Comparison of ENCODE assay signal across 8 mouse cellular contexts in the genomic region with DNA sequence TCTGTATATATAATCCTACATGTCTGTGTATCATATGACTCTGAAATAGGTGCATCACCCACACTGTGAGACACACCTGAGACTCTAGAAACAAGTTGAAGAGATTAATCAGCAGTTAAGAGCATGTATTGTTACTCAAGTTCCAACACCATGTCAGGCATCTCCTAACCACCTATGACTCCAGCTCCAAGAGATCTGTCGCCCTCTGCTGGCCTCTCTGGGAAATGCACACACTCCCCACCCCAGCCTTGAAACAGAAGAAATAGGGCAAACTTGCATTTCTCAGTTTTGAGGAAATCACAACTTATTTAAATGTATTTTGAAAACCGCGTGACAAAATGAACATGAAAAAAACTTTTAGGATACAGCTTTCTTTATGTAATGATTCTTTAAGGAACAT. TPM values are rescaled to one million over a fixed set of nuclear protein-coding genes. Genes with fewer than 3 reads are reported as not detected.
DNase-seq lines count a peak whose midpoint lies in the region; ATAC-seq and TF ChIP-seq lines count a peak whose summit lies in the region.
"Had no signal": no experiment of that assay in that cellular context is flagged by ENCODE, and none has a peak within 500 bp of the region (broad histone marks: within the 10 kb centered on the region; RNA-seq: fewer than 3 reads in every experiment).

No protein-coding gene starts in this region.

- no peak overlapping the region for H3K27ac ChIP-seq in ES-E14 (ENCODE audit: insufficient read depth, low read depth, low read length, poor library complexity, severe bottlenecking)
- H3K27ac ChIP-seq: lung, embryonic 15.5 days had no signal

- DNase-seq in ES-E14 (ENCODE audit: low read depth, low spot score), result peak; percentile 65
- peak; percentile 70 to 75 for DNase-seq in adrenal gland, adult 18-20 months (ENCODE audit: low spot score in 2 of 2)
- DNase-seq in embryo, embryonic 11.5 days (ENCODE audit: low read depth, low spot score), result peak; percentile 51
- DNase-seq in heart, postnatal 14 days, result peak; percentile 73 to 85
- DNase-seq in layer of hippocampus, postnatal 10 days (ENCODE audit: low spot score in 2 of 2), result peak; percentile 81 to 82
- DNase-seq in spleen, adult 18-20 months, result peak; percentile 40 to 79

- no peaks in the 10 kb centered on the region for H3K4me1 ChIP-seq in ES-E14 (ENCODE audit: control insufficient read depth in 2 of 2, insufficient read depth in 2 of 2, low read length in 2 of 2, poor library complexity in 1 of 2)
- H3K4me1 ChIP-seq: lung, embryonic 15.5 days had no signal

- in situ Hi-C loops in ES-E14 (cut with MboI; ENCODE audit: low sequenced_read_pairs in 2 of 2, unreplicated experiment in 2 of 2), result loop anchor here (5.0 to 25.0 kb wide), 4 partner anchors 89 to 344 kb away; partner anchors contain the start of gene Adgrf1 (in 1 of the 2)

- no peak overlapping the region for H3K9ac ChIP-seq in ES-E14 (ENCODE audit: insufficient read depth, low read depth, low read length, poor library complexity, severe bottlenecking)
- H3K9ac ChIP-seq: lung, embryonic 15.5 days had no signal

- no peak overlapping the region for H3K4me3 ChIP-seq in ES-E14 (ENCODE audit: insufficient read depth in 1 of 2, low read depth in 1 of 2, low read length in 2 of 2, poor library complexity in 1 of 2, severe bottlenecking in 1 of 2)
- H3K4me3 ChIP-seq: lung, embryonic 15.5 days had no signal

- H3K9me3 ChIP-seq in ES-E14 (ENCODE audit: control insufficient read depth, insufficient read depth, low read depth, low read length), result no peaks in the 10 kb centered on the region
- H3K9me3 ChIP-seq: lung, embryonic 15.5 days had no signal

- H3K36me3 ChIP-seq in ES-E14 (ENCODE audit: control insufficient read depth, insufficient read depth, low read length, poor library complexity, severe bottlenecking), result no peaks in the 10 kb centered on the region
- H3K36me3 ChIP-seq: lung, embryonic 15.5 days had no signal

- ATAC-seq in megakaryocyte progenitor cell, adult 5-6 weeks (replicated peaks; ENCODE audit: poor library complexity), result peak; percentile 98

- intact Hi-C loops in heart, postnatal 14 days (cut with DNase I), result loop anchor here (1.0 to 10.0 kb wide), 2 partner anchors 88 to 282 kb away; no protein-coding TSS in a partner anchor

TF ChIP-seq in ES-E14, 5 proteins besides CTCF, POLR2A, EP300 and RAD21:
- peak; percentile 90 for TF ChIP-seq ZC3H11A (IDR thresholded peaks at IDR 0.05; ENCODE audit: borderline replicate concordance, low read depth, low read length)
- no peak for TF ChIP-seq ZNF384 (IDR thresholded peaks at IDR 0.05; ENCODE audit: low read depth, low read length)

RNA-seq across cellular contexts. Expression of gene Tdrd6, which starts 23.4 kb away (rescaled TPM):
- total RNA-seq in ES-E14 (2012; rRNA removed), result 0.16 and 0.27 TPM in 2 replicates
- not detected for total RNA-seq in adrenal gland, adult 18-20 months (2021)
- under 1 TPM in 1 of 2 experiments, not detected in 1; 0.05 TPM for total RNA-seq in heart, postnatal 14 days (2021)
- total RNA-seq in layer of hippocampus, postnatal 10 days (2021), result under 1 TPM; 0.62 to 0.80 TPM
- not detected in 2 replicates for total RNA-seq in megakaryocyte progenitor cell, adult 5-6 weeks (2015)
- not detected in 2 replicates for total RNA-seq in megakaryocyte progenitor cell, adult 5-6 weeks (2017)

RNA-seq across cellular contexts. Expression of gene Pla2g7, which starts 38.8 kb away (rescaled TPM):
- 4.2 and 5.7 TPM in 2 replicates for total RNA-seq in ES-E14 (2012; rRNA removed)
- total RNA-seq in adrenal gland, adult 18-20 months (2021), result 10 to 100 TPM; 16.9 to 34.4 TPM
- 1 to 10 TPM; 5.1 to 7.2 TPM for total RNA-seq in heart, postnatal 14 days (2021)
- 10 to 100 TPM; 86.1 to 92.7 TPM for total RNA-seq in layer of hippocampus, postnatal 10 days (2021)
- total RNA-seq in megakaryocyte progenitor cell, adult 5-6 weeks (2015), result 1.3 and 2.0 TPM in 2 replicates
- 0.88 and 3.2 TPM in 2 replicates for total RNA-seq in megakaryocyte progenitor cell, adult 5-6 weeks (2017)
